Mouse (Mus musculus): ENCODE measurements around the gene Irgm1. TPM values are rescaled to one million over a fixed set of nuclear protein-coding genes. Genes with fewer than 3 reads are reported as not detected.

The Irgm1 gene
- total and polyA plus RNA-seq, 2 experiments from 2014 or later = 15.0 to 34.7 TPM

- TF ChIP-seq CTCF (IDR thresholded peaks at IDR 0.05; ENCODE audit: low read depth) = no peak
- no peak for TF ChIP-seq EP300 (IDR thresholded peaks at IDR 0.05; ENCODE audit: low read depth)
- Histone ChIP-seq H3K36me3 (replicated peaks; ENCODE audit: control insufficient read depth, insufficient read depth, low read length) (no peaks in the 10 kb centered on the region), H3K4me1 (ENCODE audit: control insufficient read depth, insufficient read depth) (peaks cover 14% of the 10 kb centered on the region), H3K9ac (replicated peaks; ENCODE audit: low read depth, low read length) (peak overlapping the region; percentile 73; the same call in 1 of the 2 replicates), H3K4me3 (ENCODE audit: low read depth, low read length) (peak overlapping the region; percentile 68), H3K9me3 (replicated peaks; ENCODE audit: control insufficient read depth, low read length) (no peaks in the 10 kb centered on the region), H3K4me2 (ENCODE audit: low read depth, low read length) (peak overlapping the region; percentile 88), H3K27ac (ENCODE audit: low read depth) (peak overlapping the region; percentile 90), H3K27me3 (ENCODE audit: control insufficient read depth, insufficient read depth, low read length) (0 out of 2 replicates have a peak, but pooled peaks cover 4% of the 10 kb centered on the region)
- DNase-seq (ENCODE audit: low spot score) = peak; percentile 49
- 87% methylated on average over 7 of the region's 7 CpGs for WGBS
- ATAC-seq (ENCODE audit: insufficient read depth, low read depth) = no peak
Measured at GRCm38 (mm10) chr11:48872695-48873300, 1.3 kb upstream of the Irgm1 start.

- 0 out of 2 replicates have a peak, but pooled peaks cover 4% of the 10 kb centered on the region for H3K27me3 ChIP-seq (ENCODE audit: control insufficient read depth, insufficient read depth, low read length)
- DNase-seq (ENCODE audit: low spot score) (peak; percentile 27), ATAC-seq (ENCODE audit: insufficient read depth, low read depth) (peak; percentile 11; the same call in 1 of the 2 replicates)
- no peak for TF ChIP-seq CTCF (IDR thresholded peaks at IDR 0.05; ENCODE audit: low read depth)
- TF ChIP-seq EP300 (IDR thresholded peaks at IDR 0.05; ENCODE audit: low read depth) = no peak
- peaks cover 3% of the 10 kb centered on the region for H3K36me3 ChIP-seq (replicated peaks; ENCODE audit: control insufficient read depth, insufficient read depth, low read length)
- H3K9me3 ChIP-seq (replicated peaks; ENCODE audit: control insufficient read depth, low read length) = no peaks in the 10 kb centered on the region
- H3K4me3 ChIP-seq (ENCODE audit: low read depth, low read length) = peak overlapping the region; percentile 68
- peak overlapping the region; percentile 90 for H3K27ac ChIP-seq (ENCODE audit: low read depth)
- peak overlapping the region; percentile 88 for H3K4me2 ChIP-seq (ENCODE audit: low read depth, low read length)
- H3K9ac ChIP-seq (replicated peaks; ENCODE audit: low read depth, low read length) = peak overlapping the region; percentile 73
- 6% methylated on average over 17 of the region's 17 CpGs for WGBS
- H3K4me1 ChIP-seq (ENCODE audit: control insufficient read depth, insufficient read depth) = peaks cover 14% of the 10 kb centered on the region
Measured at GRCm38 (mm10) chr11:48871817-48872541, 496 bp upstream of the Irgm1 start.

GRCm38 (mm10) chr11:48870781-48871180 lies 702 bp downstream of the Irgm1 start:
- H3K27ac ChIP-seq (ENCODE audit: low read depth) = peak overlapping the region; percentile 90
- peak overlapping the region; percentile 68 for H3K4me3 ChIP-seq (ENCODE audit: low read depth, low read length)
- H3K27me3 ChIP-seq (ENCODE audit: control insufficient read depth, insufficient read depth, low read length) = 0 out of 2 replicates have a peak, but pooled peaks cover 4% of the 10 kb centered on the region
- ATAC-seq (ENCODE audit: insufficient read depth, low read depth) = peak; percentile 36; the same call in 1 of the 2 replicates
- WGBS = 16% methylated on average over 7 of the region's 7 CpGs
- peaks cover 14% of the 10 kb centered on the region for H3K36me3 ChIP-seq (replicated peaks; ENCODE audit: control insufficient read depth, insufficient read depth, low read length)
- H3K9ac ChIP-seq (replicated peaks; ENCODE audit: low read depth, low read length) = peak overlapping the region; percentile 73
- peaks cover 14% of the 10 kb centered on the region for H3K4me1 ChIP-seq (ENCODE audit: control insufficient read depth, insufficient read depth)
- H3K9me3 ChIP-seq (replicated peaks; ENCODE audit: control insufficient read depth, low read length) = no peaks in the 10 kb centered on the region
- TF ChIP-seq EP300 (IDR thresholded peaks at IDR 0.05; ENCODE audit: low read depth) = no peak
- TF ChIP-seq CTCF (IDR thresholded peaks at IDR 0.05; ENCODE audit: low read depth) = no peak
- DNase-seq (ENCODE audit: low spot score) = peak; percentile 40
- peak overlapping the region; percentile 88 for H3K4me2 ChIP-seq (ENCODE audit: low read depth, low read length)

GRCm38 (mm10) chr11:48869380-48870110 lies 1.9 kb downstream of the Irgm1 start:
- H3K36me3 ChIP-seq (replicated peaks; ENCODE audit: control insufficient read depth, insufficient read depth, low read length) = peaks cover 19% of the 10 kb centered on the region
- peak overlapping the region; percentile 88 for H3K4me2 ChIP-seq (ENCODE audit: low read depth, low read length)
- H3K9ac ChIP-seq (replicated peaks; ENCODE audit: low read depth, low read length) = peak overlapping the region; percentile 73
- peak overlapping the region; percentile 90 for H3K27ac ChIP-seq (ENCODE audit: low read depth)
- 34% methylated on average over 7 of the region's 7 CpGs for WGBS
- no peak for DNase-seq (ENCODE audit: low spot score)
- H3K9me3 ChIP-seq (replicated peaks; ENCODE audit: control insufficient read depth, low read length) = no peaks in the 10 kb centered on the region
- peak overlapping the region; percentile 68 for H3K4me3 ChIP-seq (ENCODE audit: low read depth, low read length)
- H3K27me3 ChIP-seq (ENCODE audit: control insufficient read depth, insufficient read depth, low read length) = no peaks in the 10 kb centered on the region
- peaks cover 14% of the 10 kb centered on the region for H3K4me1 ChIP-seq (ENCODE audit: control insufficient read depth, insufficient read depth)
- TF ChIP-seq CTCF (IDR thresholded peaks at IDR 0.05; ENCODE audit: low read depth) (no peak), EP300 (IDR thresholded peaks at IDR 0.05; ENCODE audit: low read depth) (no peak)
- ATAC-seq (ENCODE audit: insufficient read depth, low read depth) = no peak

GRCm38 (mm10) chr11:48866481-48866880 lies 5.0 kb downstream of the Irgm1 start:
- TF ChIP-seq CTCF (IDR thresholded peaks at IDR 0.05; ENCODE audit: low read depth) = no peak
- no peak for TF ChIP-seq EP300 (IDR thresholded peaks at IDR 0.05; ENCODE audit: low read depth)
- H3K27me3 ChIP-seq (ENCODE audit: control insufficient read depth, insufficient read depth, low read length) = no peaks in the 10 kb centered on the region
- peaks cover 19% of the 10 kb centered on the region for H3K36me3 ChIP-seq (replicated peaks; ENCODE audit: control insufficient read depth, insufficient read depth, low read length)
- no peaks in the 10 kb centered on the region for H3K9me3 ChIP-seq (replicated peaks; ENCODE audit: control insufficient read depth, low read length)
- DNase-seq (ENCODE audit: low spot score) = no peak
- peaks cover 8% of the 10 kb centered on the region for H3K4me1 ChIP-seq (ENCODE audit: control insufficient read depth, insufficient read depth)
- H3K9ac ChIP-seq (replicated peaks; ENCODE audit: low read depth, low read length) = no peak overlapping the region
- ATAC-seq (ENCODE audit: insufficient read depth, low read depth) = no peak
- H3K4me3 ChIP-seq (ENCODE audit: low read depth, low read length) = no peak overlapping the region
- H3K4me2 ChIP-seq (ENCODE audit: low read depth, low read length) = no peak overlapping the region
- H3K27ac ChIP-seq (ENCODE audit: low read depth) = no peak overlapping the region
- 90% methylated on average over 9 of the region's 9 CpGs for WGBS

Data from heart, postnatal 0 days (tissue).